Mouse (Mus musculus): ENCODE measurements at regions not wholly inside any gene's neighbourhood (a gene's known extent, or its start where the extent isn't known, plus 50 kb on each side); places are given as distances from the start of the nearest gene placed in this dataset.

DNA sequence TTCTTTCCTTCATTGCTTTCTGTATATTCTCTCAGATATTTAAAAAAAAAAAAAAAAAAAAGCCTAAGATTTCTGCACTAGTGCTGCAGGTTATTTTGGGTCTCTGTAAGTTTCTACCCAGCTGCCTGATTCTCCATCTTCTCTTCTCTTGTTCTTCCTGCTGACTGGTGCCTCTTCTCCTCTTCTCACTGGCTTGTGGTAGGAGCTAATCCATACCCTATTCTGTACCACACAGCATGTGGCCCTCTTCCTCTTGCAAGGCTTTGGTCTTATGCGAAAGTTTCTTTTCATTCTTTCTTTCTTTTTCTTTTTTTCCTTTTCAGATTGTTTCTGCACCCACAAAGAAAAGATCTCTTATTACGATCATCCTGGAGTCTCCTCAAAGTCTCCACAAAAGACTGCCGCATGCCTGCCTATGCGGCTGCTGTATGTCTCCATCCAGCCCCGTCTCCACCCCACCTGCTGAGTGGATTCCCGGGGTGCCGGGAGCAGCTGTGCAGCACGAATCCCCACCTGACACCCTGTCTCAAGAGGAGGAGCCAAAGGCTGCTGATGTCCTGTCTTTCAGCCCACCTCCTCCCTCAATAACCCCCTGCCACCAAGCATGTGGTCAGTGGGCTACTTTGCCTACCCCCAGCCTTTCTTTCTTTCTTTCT lies 66.3 kb downstream of the Ythdf1 start:
- peak; percentile 22 for DNase-seq (ENCODE audit: low read depth, low spot score)

DNA sequence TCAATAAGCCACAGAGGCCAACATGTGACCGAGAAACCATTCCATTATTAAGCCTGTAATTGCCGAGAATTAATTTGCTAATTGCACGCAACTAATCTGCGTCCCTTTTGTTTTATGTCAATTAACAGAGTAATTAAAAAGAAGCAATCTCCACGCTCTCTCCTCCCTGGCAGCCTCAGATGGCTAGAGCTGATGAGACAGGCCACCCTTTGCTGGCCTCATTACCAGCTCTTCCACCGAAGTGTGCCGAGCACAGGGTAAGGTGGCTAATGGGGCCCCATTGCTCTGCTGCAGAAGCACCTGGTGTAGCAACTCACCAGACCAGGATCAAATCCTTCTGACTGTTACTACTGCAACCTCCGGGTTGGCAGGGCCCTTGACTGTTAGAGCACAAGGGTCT lies 70.8 kb upstream of the Bhlhe23 start:
- no peak for DNase-seq (ENCODE audit: low read depth, low spot score)

DNA sequence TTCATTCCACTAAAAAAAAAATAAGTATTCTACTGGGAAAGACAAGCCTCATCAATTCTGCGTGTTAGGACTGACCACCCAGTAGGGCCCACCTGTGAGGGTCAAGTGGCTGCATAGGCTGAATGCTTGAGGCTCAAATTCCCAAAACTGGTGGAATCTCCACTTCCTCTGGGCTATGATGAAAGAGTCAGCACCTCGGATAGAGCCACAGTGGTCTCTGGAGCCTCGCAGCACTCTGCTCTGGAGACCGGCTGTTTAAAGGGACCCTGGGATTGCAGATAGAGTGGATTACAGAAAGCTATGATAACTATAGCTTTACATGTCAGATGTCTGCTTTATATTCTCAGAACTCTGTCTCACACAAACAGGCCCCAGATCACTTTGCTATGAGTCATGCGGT lies 68.3 kb upstream of the Bhlhe23 start:
- no peak for DNase-seq (ENCODE audit: low read depth, low spot score)

DNA sequence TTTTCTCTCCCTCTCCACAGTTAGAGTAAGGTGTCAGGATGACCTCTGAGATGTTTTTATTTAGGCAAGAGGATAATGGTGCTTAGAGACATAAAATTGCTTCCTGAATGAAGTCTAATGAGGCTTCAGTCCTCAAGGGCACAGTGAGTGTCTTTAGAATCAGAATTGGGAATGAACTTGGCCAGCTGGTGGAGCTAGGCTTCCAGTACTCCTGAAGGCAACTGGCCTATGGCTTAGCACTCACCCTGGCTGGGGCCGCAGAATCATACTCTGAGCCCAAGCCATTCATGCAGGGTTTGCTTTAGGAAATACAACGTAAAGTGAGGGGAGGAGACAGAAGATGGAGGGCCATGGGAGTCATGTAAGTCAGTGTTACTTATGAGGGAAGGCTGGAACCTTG lies 67.0 kb upstream of the Bhlhe23 start:
- no peak for DNase-seq (ENCODE audit: low read depth, low spot score)

DNA sequence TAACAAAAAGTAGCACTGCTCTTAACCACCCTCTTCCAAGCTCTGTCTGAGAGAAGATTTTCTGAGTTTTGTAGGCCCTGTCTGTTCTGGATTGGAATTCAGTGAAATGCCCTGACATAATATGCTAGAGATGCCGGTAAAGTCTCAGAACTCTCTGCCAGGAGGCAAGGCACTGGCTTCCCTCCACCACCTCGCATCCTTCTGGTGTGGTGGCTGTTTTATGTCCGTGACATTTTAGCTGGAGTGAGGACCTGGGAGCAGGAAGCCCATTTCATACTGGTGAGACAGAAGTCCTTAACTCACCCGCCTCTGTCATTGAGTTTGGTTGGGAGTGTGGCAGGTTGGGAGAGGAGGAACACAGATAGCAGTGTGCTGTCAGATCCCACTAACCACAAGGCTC lies 62.4 kb upstream of the Bhlhe23 start:
- DNase-seq (ENCODE audit: low read depth, low spot score) = no peak

DNA sequence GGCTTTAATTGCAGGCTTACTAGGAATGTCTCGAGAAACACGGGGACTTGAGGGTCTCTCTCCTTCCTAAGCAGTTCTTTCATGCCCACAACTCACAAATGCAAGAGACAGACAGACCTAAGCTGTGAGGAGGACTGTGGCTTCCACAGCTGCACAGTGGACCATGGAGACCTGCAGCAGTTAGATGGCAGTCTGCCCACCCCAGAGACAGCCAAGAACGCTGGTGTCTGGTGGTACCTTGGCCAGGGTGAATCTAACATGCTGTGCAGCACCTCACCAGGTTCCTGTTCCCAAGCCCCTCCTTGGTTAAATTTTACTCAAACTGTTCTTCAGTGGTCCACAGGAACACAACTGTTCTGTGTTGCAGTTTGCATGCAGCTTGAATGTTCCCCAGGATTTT lies 61.3 kb upstream of the Bhlhe23 start:
- no peak for DNase-seq (ENCODE audit: low read depth, low spot score)

DNA sequence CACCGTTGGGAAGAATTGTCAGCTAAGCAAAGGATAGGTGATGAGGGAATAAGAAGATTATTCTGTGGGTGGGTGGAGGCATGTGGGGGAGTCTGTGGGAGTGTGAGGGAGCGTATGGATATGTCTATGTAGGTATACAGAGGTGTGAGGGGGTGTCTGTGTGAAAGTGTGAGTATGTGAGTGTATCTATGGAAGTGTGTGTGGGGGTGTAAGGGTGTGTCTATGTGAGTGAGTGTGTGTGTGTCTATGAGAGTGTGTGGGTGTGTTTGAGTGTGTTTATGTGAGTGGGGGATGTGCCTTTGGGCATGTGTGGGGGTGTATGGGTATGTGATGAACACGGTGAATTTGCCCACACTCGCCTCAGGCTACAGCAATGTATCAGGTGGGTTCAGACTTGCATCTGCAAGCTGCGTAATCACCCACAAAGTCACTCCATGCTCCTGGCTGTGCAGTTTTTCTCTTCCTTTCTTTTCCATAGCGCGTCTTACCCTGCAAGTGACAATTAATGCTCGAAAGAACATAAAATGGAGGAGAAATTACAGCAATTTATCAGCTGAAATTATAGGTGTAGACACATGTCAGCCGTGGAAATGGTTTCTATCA lies 60.7 kb upstream of the Bhlhe23 start:
- no peak for DNase-seq (ENCODE audit: low read depth, low spot score)

DNA sequence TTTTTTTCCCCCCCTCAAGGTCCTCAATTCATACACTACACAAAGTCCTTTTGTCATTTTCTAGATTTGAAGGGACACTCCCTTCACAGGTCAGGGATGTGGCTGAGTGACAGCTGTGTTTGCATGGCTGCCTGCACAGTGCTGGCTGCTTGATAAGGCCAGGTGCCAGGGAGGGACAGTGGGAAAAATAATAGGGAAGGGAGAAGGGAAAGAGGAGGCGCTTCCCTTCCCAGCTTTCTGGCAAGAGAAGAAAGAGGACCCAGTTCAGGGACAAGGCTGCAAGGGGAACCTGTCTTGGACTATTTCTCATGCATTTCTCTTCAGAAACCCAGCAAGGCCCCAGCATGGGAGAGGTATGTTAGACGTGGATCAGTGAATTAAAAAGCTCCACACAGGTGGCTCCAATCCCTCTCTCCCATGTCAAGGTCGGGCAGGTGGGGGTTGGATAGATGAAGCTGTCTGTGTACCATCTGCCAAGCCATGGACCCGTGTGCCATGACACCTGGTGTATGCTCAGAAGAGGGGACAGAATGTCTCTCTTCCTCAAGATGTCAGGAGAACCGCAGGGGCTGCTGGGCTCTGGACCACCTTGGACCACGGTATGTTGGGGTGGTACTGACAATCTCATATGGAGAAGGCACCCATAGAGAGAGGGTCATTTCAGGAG lies 59.4 kb upstream of the Bhlhe23 start:
- DNase-seq (ENCODE audit: low read depth, low spot score) = no peak

DNA sequence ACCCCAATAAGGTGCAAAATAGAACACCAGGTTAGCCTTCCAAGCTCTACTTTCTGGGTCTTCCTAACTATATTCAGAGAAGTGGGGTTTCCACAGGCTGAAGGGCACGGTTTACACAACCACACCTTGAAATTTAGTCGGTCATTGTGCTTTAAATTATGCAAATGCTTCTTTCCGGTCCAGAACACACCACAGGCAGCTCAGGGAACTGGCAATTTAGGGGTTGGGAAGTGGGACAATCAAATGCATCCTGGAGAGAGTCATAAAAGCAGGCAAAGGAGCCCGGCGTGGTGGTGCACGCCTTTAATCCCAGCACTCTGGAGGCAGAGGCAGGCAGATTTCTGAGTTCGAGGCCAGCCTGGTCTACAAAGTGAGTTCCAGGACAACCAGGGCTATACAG lies 56.0 kb upstream of the Bhlhe23 start:
- no peak for DNase-seq (ENCODE audit: low read depth, low spot score)

DNA sequence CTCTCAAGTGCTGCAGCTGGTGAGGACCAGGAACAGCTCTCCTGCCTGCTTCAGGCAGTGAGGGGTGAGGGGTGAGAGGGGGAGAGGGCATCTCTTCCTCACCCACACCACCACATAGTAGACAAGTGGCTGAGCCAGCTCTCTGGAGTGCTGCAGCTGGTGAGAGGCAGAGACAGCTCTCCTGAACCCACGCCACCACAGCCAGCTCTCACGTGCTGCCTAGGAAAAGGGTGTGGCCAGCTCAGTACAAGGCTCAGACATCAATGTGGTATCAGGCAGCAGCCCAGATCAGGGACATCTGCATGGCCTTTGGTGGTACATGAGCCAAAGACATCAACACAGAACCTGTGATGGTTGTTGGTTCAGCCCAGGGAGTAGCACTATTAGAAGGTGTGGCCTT lies 53.9 kb upstream of the Bhlhe23 start:
- no peak for DNase-seq (ENCODE audit: low read depth, low spot score)

DNA sequence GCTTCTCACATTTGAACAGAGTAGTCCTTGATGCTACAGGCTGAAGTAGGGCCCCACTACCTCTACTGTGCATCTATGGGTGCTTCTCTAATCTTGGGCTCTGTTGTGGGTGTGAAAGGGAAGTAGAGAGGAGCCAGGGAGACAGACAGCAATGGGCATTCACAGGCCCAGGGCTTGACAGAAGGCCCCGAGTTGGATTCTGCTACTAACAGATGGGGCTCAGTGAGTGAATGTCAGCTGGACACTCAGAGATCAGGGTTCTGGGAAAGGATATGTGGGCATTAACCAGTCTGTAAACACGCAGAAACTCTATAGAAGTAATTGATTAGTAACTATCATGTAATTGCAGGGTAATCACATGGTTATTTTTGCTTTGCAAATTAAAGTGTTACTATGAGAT lies 51.4 kb upstream of the Bhlhe23 start:
- no peak for DNase-seq (ENCODE audit: low read depth, low spot score)

DNA sequence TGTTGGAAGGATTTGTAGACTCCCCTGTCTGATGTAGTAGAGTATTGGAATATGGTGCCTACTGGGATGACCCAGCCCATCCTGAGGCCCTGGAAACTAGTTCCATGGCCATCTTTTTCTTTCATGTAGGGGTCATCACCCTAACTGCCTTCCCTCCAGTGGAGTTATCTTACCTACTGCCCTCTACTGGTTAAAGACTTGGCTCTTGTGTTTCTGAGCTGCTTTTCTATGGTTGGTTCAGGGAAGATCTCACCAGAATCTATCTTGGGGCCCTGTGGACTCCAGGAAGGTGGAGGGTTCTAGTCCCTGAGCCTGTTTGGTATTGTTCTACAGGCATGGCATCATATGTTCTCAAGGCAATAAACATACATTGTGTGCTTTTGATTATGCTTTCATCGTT lies 50.0 kb upstream of the Bhlhe23 start:
- DNase-seq (ENCODE audit: low read depth, low spot score) = no peak
